Mouse (Mus musculus) forebrain, embryonic 13.5 days (tissue): ENCODE measurements around the gene Gm5072. TPM values are rescaled to one million over a fixed set of nuclear protein-coding genes. Genes with fewer than 3 reads are reported as not detected.
"Not testable (repeated sequence)": the region's sequence is repeated elsewhere in the genome, so short reads cannot be mapped to it uniquely, and the experiment has no call there.

Source experiments
- ATAC-seq: fragments of 200-750 bp; cut with Nextera tagmentation; 2 replicates; pipeline ENCODE4 v1.8.0; 2017
- H3K27ac ChIP-seq: fragments of 300-500 bp; sonication (generic); 2 replicates; pipeline ENCODE4 v1.5.1; 2015; ENCODE audit warnings: inconsistent platforms, mild to moderate bottlenecking, moderate library complexity
- H3K27me3 ChIP-seq: fragments of 300-500 bp; sonication (generic); 2 replicates; pipeline ENCODE4 v1.6.1; 2015; ENCODE audit warnings: mild to moderate bottlenecking, inconsistent platforms
- H3K36me3 ChIP-seq: fragments of 300-500 bp; sonication (generic); 2 replicates; pipeline ENCODE4 v1.6.1; 2015; ENCODE audit warnings: mild to moderate bottlenecking, inconsistent platforms; ENCODE audit not compliant: poor library complexity, severe bottlenecking
- H3K4me1 ChIP-seq: fragments of 300-500 bp; sonication (generic); 2 replicates; pipeline ENCODE4 v1.6.1; 2015; ENCODE audit warnings: inconsistent platforms
- H3K4me2 ChIP-seq: fragments of 300-500 bp; sonication (generic); 2 replicates; pipeline ENCODE4 v1.6.1; 2015; ENCODE audit warnings: inconsistent platforms, mild to moderate bottlenecking, moderate library complexity
- H3K4me3 ChIP-seq: fragments of 300-500 bp; sonication (generic); 2 replicates; pipeline ENCODE4 v1.5.1; 2015; ENCODE audit warnings: mild to moderate bottlenecking, inconsistent platforms
- H3K9ac ChIP-seq: fragments of 300-500 bp; sonication (generic); 2 replicates; pipeline ENCODE4 v1.6.1; 2015; ENCODE audit warnings: mild to moderate bottlenecking, inconsistent platforms
- H3K9me3 ChIP-seq: fragments of 300-500 bp; sonication (generic); replicated peaks from 2 replicates; pipeline ENCODE4 v1.6.1; 2016; ENCODE audit warnings: inconsistent platforms
- WGBS: fragments of 180-500 bp; shearing (Covaris S2); methylation state at CpG from one replicate; pipeline ENCODE4 v1.1.7; 2015; 5-methylcytosine and 5-hydroxymethylcytosine counted together
- polyA plus RNA-seq: library from polyadenylated mRNA; unstranded; fragments of >200 nt; fragmentation: Nextera tagmentation; extraction: Ambion mirVana; gene quantifications from 2 replicates; pipeline ENCODE4 v1.2.1, GENCODE M21; 2015

Gm5072 gene
- polyA plus RNA-seq, result not detected in 2 replicates

DNA sequence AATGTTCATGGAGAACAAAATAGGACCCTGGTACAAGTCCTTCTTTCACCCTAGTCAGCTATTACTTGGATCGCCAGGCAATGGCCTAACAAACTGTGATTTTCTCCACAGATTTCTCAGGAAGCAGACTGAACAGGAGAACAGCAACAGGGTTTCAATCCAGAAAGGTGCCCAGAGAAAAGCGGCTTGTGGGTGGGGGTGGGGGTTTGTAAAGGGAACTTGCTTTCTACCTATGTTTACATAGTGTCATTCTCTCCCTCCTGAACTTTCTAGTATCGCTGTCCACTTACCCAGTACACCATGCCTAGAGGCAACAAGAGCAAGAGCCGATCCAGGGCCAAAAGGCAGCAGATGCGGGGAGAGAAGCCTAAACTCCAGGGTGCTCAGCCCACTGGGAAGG is at the start of gene Gm5072:
Gm5072 (plus strand) TSS at position 301 of the 400 bp plus-strand sequence.
- not testable (repeated sequence) for H3K4me1 ChIP-seq, H3K4me2 ChIP-seq, H3K36me3 ChIP-seq, H3K27me3 ChIP-seq, H3K9me3 ChIP-seq, H3K4me3 ChIP-seq, H3K9ac ChIP-seq, H3K27ac ChIP-seq, ATAC-seq
- WGBS, result no CpG with 5 or more reads among the region's 5 CpGs

Other genes starting within 250 kb of the Gm5072 start
- gene Mageb2, start 60.8 kb upstream of the Gm5072 start, polyA plus RNA-seq, result not detected in 2 replicates
- gene Gm8914, start 87.6 kb downstream of the Gm5072 start, polyA plus RNA-seq, result not detected in 2 replicates
- gene 1700084M14Rik, start 183.4 kb downstream of the Gm5072 start, polyA plus RNA-seq, result not detected in 2 replicates
- not detected in 2 replicates for gene Gm14781, start 239.7 kb downstream of the Gm5072 start, polyA plus RNA-seq